Mouse (Mus musculus): ENCODE results near the gene Vapb. TPM values are rescaled to one million over a fixed set of nuclear protein-coding genes. Genes with fewer than 3 reads are reported as not detected.

Vapb gene
- polyA plus RNA-seq, 1 experiment from 2014 or later: 14.1 TPM

- H3K4me3 ChIP-seq (replicated peaks; ENCODE audit: low read length): no peak overlapping the region
- peaks cover 21% of the 10 kb centered on the region; the same call in 1 of the 2 replicates for H3K36me3 ChIP-seq (replicated peaks; ENCODE audit: control insufficient read depth, insufficient read depth)
- H3K9me3 ChIP-seq (ENCODE audit: control insufficient read depth, low read length): no peaks in the 10 kb centered on the region
- ATAC-seq (ENCODE audit: low FRiP score): no peak
- WGBS: 5% methylated on average over 9 of the region's 9 CpGs
- DNase-seq (ENCODE audit: low spot score): no peak
- H3K4me2 ChIP-seq (replicated peaks): peak overlapping the region; percentile 17; the same call in 1 of the 2 replicates
- H3K27ac ChIP-seq: peak overlapping the region; percentile 80
- H3K4me1 ChIP-seq (replicated peaks; ENCODE audit: control insufficient read depth, insufficient read depth, low read length): peaks cover 65% of the 10 kb centered on the region
- H3K27me3 ChIP-seq (ENCODE audit: control insufficient read depth, insufficient read depth, low read length): no peaks in the 10 kb centered on the region
- H3K9ac ChIP-seq: 0 out of 2 replicates have a peak overlapping the region, but pooled peaks have one; percentile 41
Observed at GRCm38 (mm10) chr2:173776108-173776507, 38.8 kb downstream of the Vapb start.

GRCm38 (mm10) chr2:173780931-173781330 lies 43.6 kb downstream of the Vapb start:
- Histone ChIP-seq H3K4me2 (replicated peaks) (no peak overlapping the region), H3K4me3 (replicated peaks; ENCODE audit: low read length) (no peak overlapping the region), H3K27me3 (ENCODE audit: control insufficient read depth, insufficient read depth, low read length) (no peaks in the 10 kb centered on the region), H3K27ac (peak overlapping the region; percentile 56), H3K9ac (no peak overlapping the region), H3K36me3 (replicated peaks; ENCODE audit: control insufficient read depth, insufficient read depth) (peaks cover 30% of the 10 kb centered on the region; the same call in 1 of the 2 replicates), H3K4me1 (replicated peaks; ENCODE audit: control insufficient read depth, insufficient read depth, low read length) (peaks cover 40% of the 10 kb centered on the region), H3K9me3 (ENCODE audit: control insufficient read depth, low read length) (peaks cover 15% of the 10 kb centered on the region)
- DNase-seq (ENCODE audit: low spot score): no peak
- 58% methylated on average over 5 of the region's 5 CpGs for WGBS
- no peak for ATAC-seq (ENCODE audit: low FRiP score)

GRCm38 (mm10) chr2:173784366-173784765 lies 47.1 kb downstream of the Vapb start:
- no peaks in the 10 kb centered on the region for H3K27me3 ChIP-seq (ENCODE audit: control insufficient read depth, insufficient read depth, low read length)
- no peak overlapping the region for H3K27ac ChIP-seq
- peaks cover 10% of the 10 kb centered on the region; the same call in 1 of the 2 replicates for H3K36me3 ChIP-seq (replicated peaks; ENCODE audit: control insufficient read depth, insufficient read depth)
- DNase-seq (ENCODE audit: low spot score) (no peak), ATAC-seq (ENCODE audit: low FRiP score) (no peak)
- 75% methylated on average over 3 of the region's 3 CpGs for WGBS
- no peak overlapping the region for H3K4me2 ChIP-seq (replicated peaks)
- H3K9me3 ChIP-seq (ENCODE audit: control insufficient read depth, low read length): peaks cover 15% of the 10 kb centered on the region
- no peak overlapping the region for H3K4me3 ChIP-seq (replicated peaks; ENCODE audit: low read length)
- H3K9ac ChIP-seq: no peak overlapping the region
- peaks cover 25% of the 10 kb centered on the region for H3K4me1 ChIP-seq (replicated peaks; ENCODE audit: control insufficient read depth, insufficient read depth, low read length)

DNA sequence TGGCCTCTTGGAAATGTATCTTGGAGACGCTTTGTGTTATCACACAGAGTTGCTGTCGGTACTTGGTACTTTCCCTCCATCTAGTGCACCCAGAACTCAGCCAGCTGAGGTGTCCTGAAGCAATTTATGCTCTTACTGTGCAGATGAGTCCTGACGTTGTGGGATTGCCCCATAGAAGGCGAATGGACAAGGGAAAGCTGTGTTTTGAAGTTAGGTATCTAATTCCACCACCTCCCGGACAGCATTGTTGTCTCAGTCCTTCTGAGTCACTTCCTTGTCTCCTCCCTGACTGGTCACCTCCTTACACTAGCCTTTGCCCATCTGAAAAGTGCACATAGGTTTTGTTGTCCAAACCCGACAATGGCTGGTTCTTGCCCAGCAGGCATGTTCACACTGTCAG lies 47.6 kb downstream of the Vapb start:
- H3K36me3 ChIP-seq (replicated peaks; ENCODE audit: control insufficient read depth, insufficient read depth): peaks cover 9% of the 10 kb centered on the region; the same call in 1 of the 2 replicates
- 82% methylated on average over 6 of the region's 6 CpGs for WGBS
- no peaks in the 10 kb centered on the region for H3K27me3 ChIP-seq (ENCODE audit: control insufficient read depth, insufficient read depth, low read length)
- no peak overlapping the region for H3K4me2 ChIP-seq (replicated peaks)
- H3K9me3 ChIP-seq (ENCODE audit: control insufficient read depth, low read length): peaks cover 15% of the 10 kb centered on the region
- no peak overlapping the region for H3K9ac ChIP-seq
- H3K4me3 ChIP-seq (replicated peaks; ENCODE audit: low read length): no peak overlapping the region
- DNase-seq (ENCODE audit: low spot score) (no peak), ATAC-seq (ENCODE audit: low FRiP score) (no peak)
- H3K27ac ChIP-seq: no peak overlapping the region
- peaks cover 25% of the 10 kb centered on the region for H3K4me1 ChIP-seq (replicated peaks; ENCODE audit: control insufficient read depth, insufficient read depth, low read length)

GRCm38 (mm10) chr2:173789945-173790804 lies 52.9 kb downstream of the Vapb start:
- ATAC-seq (ENCODE audit: low FRiP score): peak; percentile 63
- H3K9me3 ChIP-seq (ENCODE audit: control insufficient read depth, low read length): no peaks in the 10 kb centered on the region
- no peak overlapping the region for H3K4me3 ChIP-seq (replicated peaks; ENCODE audit: low read length)
- peak overlapping the region; percentile 34 for H3K9ac ChIP-seq
- peak overlapping the region; percentile 80 for H3K27ac ChIP-seq
- WGBS: 7% methylated on average over 23 of the region's 23 CpGs
- peak overlapping the region; percentile 23 for H3K4me2 ChIP-seq (replicated peaks)
- peak; percentile 57 for DNase-seq (ENCODE audit: low spot score)
- peaks cover 40% of the 10 kb centered on the region for H3K4me1 ChIP-seq (replicated peaks; ENCODE audit: control insufficient read depth, insufficient read depth, low read length)
- no peaks in the 10 kb centered on the region for H3K27me3 ChIP-seq (ENCODE audit: control insufficient read depth, insufficient read depth, low read length)
- H3K36me3 ChIP-seq (replicated peaks; ENCODE audit: control insufficient read depth, insufficient read depth): no peaks in the 10 kb centered on the region

GRCm38 (mm10) chr2:173791904-173792757 lies 54.8 kb downstream of the Vapb start:
- Histone ChIP-seq H3K4me1 (replicated peaks; ENCODE audit: control insufficient read depth, insufficient read depth, low read length) (peaks cover 45% of the 10 kb centered on the region), H3K9me3 (ENCODE audit: control insufficient read depth, low read length) (no peaks in the 10 kb centered on the region), H3K36me3 (replicated peaks; ENCODE audit: control insufficient read depth, insufficient read depth) (no peaks in the 10 kb centered on the region), H3K27me3 (ENCODE audit: control insufficient read depth, insufficient read depth, low read length) (no peaks in the 10 kb centered on the region), H3K9ac (no peak overlapping the region), H3K4me2 (replicated peaks) (no peak overlapping the region), H3K27ac (peak overlapping the region; percentile 28), H3K4me3 (replicated peaks; ENCODE audit: low read length) (no peak overlapping the region)
- DNase-seq (ENCODE audit: low spot score): no peak
- WGBS: 33% methylated on average over 20 of the region's 20 CpGs
- ATAC-seq (ENCODE audit: low FRiP score): no peak

DNA sequence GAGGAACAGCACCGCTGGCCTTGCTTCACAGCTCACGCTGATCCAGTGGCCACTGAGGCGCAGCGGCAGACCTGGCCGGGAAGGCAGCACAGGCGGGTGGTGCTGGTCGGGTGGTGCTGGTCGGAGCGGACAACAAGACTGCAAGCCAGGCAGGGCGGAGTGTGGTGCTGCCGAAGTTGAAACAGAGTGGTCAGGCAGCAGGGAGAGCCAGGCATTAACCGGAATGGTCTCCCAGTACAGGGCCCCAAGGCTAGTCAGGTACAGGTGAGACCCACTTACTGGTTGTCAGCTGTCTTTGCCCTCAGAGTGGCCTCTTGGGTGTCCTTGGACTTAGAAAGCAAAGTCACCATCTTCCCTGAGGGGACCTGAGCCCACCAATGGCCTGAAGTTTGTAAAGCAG lies 56.7 kb downstream of the Vapb start:
- Histone ChIP-seq H3K27ac (no peak overlapping the region), H3K4me3 (replicated peaks; ENCODE audit: low read length) (no peak overlapping the region), H3K9ac (no peak overlapping the region), H3K36me3 (replicated peaks; ENCODE audit: control insufficient read depth, insufficient read depth) (no peaks in the 10 kb centered on the region), H3K27me3 (ENCODE audit: control insufficient read depth, insufficient read depth, low read length) (no peaks in the 10 kb centered on the region), H3K4me2 (replicated peaks) (no peak overlapping the region), H3K9me3 (ENCODE audit: control insufficient read depth, low read length) (no peaks in the 10 kb centered on the region), H3K4me1 (replicated peaks; ENCODE audit: control insufficient read depth, insufficient read depth, low read length) (peaks cover 45% of the 10 kb centered on the region)
- 94% methylated on average over 12 of the region's 12 CpGs for WGBS
- ATAC-seq (ENCODE audit: low FRiP score) (no peak), DNase-seq (ENCODE audit: low spot score) (no peak)

GRCm38 (mm10) chr2:173794531-173795510 lies 57.5 kb downstream of the Vapb start:
- H3K27ac ChIP-seq: no peak overlapping the region
- DNase-seq (ENCODE audit: low spot score) (no peak), ATAC-seq (ENCODE audit: low FRiP score) (no peak)
- H3K36me3 ChIP-seq (replicated peaks; ENCODE audit: control insufficient read depth, insufficient read depth): no peaks in the 10 kb centered on the region
- H3K4me1 ChIP-seq (replicated peaks; ENCODE audit: control insufficient read depth, insufficient read depth, low read length): peaks cover 40% of the 10 kb centered on the region
- H3K4me2 ChIP-seq (replicated peaks): no peak overlapping the region
- H3K9ac ChIP-seq: no peak overlapping the region
- WGBS: 88% methylated on average over 21 of the region's 21 CpGs
- no peaks in the 10 kb centered on the region for H3K27me3 ChIP-seq (ENCODE audit: control insufficient read depth, insufficient read depth, low read length)
- H3K4me3 ChIP-seq (replicated peaks; ENCODE audit: low read length): no peak overlapping the region
- H3K9me3 ChIP-seq (ENCODE audit: control insufficient read depth, low read length): no peaks in the 10 kb centered on the region
